Mouse (Mus musculus): ENCODE measurements around the gene Tcp11.

Gene Tcp11

DNA sequence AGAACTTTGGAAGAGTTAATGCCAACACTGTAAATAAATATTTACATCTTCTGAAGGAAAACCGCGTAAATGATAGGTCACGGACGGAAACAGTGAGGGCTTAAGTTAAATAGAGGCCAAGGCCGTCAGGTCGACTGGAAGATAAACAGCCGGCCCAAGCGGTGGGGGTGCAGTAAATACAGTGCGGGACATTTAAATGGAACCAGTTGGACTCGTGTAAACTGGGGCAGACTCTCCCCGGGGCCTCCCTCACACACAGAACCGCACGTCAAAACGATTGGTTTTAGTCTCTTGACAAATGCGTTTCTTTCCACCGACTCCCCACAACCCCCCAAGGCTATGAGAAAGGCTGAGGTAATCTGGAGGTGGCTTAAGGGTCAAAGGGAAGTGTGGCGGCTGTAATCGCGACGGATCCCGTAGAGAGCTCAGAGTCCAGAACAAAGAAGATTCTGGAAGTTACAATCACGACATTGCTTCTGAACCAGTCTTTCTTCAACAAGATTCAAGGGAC is 4.0 kb upstream of the Tcp11 start:
- no peak for DNase-seq (ENCODE audit: low spot score)

DNA sequence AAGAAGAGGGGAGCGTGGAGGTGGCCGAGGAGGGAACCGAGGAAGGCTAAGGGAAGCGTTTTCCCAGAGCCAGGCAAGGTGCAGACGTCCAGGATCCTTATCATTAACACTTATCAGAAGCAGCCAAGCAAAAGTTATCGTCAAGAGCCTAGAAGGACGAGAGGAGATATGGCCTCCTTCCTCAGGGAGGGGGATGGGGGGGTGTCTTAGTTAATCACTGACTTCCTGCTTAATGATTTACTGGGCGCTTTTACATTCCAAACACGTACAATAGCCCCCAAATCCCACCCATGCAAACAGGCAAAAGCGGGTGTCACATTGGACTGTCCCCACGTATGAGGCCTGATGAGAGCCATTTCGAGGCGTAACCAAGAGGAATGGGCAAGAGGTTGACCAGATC is 2.4 kb upstream of the Tcp11 start:
- no peak for DNase-seq (ENCODE audit: low spot score)

DNA sequence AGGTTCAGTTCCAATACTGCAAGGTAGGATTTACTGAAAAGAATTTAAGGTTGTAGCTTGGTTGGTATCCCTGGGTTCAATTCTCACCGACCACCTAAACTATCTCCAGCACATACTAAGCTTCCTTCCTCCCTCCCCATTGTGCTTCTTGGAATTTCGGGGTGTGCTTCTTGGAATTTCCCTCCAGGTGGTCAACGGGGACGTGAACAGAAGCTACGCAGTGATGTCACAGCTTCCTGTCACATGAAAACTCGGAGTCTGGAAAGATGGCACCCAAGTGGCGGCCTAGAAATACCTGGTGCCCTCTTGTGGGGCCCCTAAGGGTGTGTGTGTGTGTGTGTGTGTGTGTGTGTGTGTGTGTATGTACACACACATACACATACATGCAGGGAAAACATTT is 1.4 kb upstream of the Tcp11 start:
- no peak for DNase-seq (ENCODE audit: low spot score)

DNA sequence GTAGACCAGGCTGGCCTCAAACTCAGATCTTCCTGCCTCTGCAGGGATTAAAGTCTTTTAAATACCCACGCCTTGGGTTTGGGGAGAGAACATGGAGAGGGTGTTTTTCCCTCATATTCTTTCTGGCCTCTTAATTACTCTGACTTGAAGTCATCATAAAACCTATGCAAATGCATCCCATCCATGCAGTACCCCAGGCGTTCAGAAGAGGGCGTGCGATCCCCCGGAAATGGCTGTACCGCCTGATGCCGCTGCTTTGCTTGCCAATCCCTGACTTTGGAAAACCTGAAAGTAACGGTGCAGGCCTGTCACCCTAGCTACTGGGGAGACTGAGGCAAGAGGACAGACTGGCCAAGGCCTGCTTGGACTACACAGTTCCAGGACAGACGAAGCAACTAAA is 946 bp upstream of the Tcp11 start:
- DNase-seq (ENCODE audit: low spot score), result no peak

DNA sequence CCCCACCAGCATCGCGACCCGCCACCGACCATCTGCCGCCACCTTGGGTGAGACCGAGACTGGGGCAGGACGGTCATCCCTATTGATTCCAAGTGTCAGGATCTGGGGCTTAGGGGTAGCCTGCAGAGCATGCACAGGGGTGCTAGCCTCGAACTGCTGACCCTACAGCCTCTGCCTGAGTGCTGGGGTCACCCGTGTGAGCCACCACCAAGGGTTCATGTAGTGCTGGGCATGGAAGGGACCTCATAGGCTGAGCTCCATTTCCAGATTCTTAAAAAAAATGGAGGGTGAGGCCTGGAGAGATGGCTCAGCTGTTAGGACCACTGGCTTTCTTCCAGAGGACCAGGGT is 352 bp upstream of the Tcp11 start:
- no peak for DNase-seq (ENCODE audit: low spot score)

DNA sequence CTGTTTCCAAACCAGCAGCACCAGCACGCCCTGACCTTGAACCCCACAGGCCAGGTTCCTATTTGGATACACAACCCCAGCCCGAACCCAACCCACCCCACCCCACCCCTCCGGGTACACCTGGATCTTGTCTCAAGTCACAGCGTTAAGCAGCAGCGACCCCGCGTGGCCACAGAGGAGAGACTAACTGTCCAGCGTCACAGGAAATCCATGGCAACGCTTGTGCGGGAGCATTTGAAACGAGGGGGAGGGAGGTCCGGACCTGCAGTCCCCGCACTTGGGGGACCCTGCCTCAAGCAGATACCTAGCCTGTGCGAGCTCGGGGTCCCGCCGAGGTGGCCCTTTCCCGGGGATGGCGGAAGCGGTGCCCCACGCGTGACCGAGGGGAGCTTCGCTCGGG is 821 bp downstream of the Tcp11 start:
- peak; percentile 98 for DNase-seq (ENCODE audit: low spot score)

DNA sequence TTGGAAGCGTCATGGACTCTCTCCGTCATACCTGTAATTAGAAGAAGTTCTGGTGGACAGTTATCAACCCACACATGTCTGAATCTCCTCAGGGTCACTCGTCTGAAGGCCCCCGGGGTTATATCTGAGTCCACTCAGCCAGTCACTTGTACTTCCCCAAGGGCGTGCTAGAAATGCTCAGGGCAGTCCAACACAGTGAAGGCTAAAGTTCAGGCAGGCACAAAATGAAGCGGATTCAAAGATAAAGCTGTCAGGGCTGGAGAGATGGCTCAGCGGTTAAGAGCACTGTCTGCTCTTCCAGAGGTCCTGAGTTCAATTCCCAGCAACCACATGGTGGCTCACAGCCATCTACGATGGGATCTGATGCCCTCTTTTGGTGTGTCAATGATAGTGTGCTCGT is 2.4 kb downstream of the Tcp11 start:
- no peak for DNase-seq (ENCODE audit: low spot score)

DNA sequence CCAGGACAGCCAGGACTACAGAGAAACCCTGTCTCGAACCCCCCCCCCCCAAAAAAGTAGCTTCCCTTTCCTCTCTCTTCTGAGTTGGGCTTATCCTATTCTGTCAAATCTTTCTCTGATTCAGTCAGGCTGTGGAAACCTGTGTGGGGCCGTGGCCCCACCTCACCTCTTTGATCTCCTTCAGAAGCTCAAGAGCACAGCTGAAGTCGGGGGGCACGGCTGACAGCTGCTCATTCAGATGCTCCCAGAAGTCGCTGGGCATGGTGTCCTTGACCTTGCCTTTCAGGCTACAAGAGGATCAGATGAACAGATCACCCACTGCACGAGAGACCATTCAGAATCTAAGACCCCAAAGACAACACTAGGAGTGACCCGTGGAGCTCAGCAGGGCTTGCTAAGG is 6.0 kb downstream of the Tcp11 start:
- DNase-seq (ENCODE audit: low spot score), result no peak

DNA sequence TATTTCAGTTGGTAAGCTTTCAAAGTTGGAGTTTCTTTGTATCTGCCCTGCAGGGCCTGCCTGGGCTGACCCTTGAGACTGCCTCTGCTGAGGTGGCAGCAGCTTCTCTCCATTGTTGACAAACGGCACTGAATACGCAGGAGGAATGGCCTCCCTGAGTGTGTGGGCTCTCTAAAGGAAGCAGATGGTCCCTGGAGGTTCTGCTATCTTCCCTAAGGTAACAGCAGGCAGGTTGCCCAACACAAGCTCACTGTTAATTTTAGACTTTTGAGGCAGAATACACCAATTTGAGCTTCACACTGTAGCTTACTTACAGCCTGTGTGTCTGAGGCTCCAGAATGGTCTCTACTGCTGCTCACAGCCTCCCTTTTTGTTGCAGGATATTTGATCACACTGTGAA is 7.7 kb downstream of the Tcp11 start:
- no peak for DNase-seq (ENCODE audit: low spot score)

DNA sequence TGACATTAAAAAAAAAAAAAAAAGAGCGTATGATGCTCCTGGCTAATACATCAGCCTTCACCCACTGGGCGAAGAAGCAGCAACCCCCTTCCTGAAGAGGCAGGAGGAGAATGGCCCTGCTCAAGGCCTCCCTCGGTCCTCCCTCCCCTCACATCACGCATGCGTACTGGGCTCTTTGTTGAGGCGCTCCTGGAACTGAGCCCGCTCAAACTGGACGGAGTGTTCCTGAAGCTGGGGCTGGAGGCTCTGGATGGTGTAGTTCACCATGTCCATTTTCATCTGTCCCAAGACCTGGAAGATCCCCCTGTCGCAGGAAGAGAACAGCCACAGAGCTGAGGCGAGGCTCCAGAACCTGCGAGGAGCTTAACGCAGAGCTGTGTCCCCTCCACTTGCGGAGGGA is 10.2 kb downstream of the Tcp11 start:
- no peak for DNase-seq (ENCODE audit: low spot score)

DNA sequence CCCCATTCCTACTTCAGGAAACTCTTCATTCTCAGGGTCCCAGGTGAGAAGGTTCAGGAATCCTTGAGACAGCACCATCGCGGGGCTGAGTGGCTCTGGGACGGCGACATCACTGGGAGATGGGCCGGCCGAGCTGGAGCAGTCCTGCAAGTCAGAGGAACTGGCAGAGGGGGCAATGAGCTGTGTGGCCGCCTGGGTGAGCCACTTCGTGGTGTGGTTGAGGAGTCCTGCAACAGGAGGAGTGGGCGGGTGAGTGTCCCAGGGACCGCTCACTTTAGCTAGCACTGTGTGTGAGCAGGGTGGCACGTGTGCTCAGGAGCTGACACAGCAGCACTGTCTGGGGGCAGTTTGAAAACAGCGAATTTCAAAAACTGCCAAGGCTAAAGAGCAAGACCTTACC is 11.0 kb downstream of the Tcp11 start:
- DNase-seq (ENCODE audit: low spot score), result no peak

DNA sequence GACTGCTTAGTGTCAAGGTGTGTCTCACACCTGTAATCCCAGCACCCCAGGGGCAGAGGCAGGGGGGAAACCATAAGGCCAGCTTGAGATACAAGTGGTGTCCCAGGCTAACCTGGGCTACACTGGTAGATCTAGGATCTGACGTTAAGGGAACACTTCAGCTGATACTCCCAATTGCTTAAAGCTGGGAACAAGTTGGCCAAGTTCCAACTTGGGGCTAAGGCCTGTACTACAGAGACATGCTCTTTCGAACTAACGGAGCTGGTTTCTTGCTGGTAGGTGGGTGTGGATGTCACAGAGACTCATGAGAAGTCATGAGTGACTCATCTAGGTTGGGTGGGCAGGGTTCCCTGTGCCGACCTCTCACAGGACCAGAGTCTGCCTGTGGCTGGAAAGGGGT is 13.1 kb downstream of the Tcp11 start:
- no peak for DNase-seq (ENCODE audit: low spot score)

DNA sequence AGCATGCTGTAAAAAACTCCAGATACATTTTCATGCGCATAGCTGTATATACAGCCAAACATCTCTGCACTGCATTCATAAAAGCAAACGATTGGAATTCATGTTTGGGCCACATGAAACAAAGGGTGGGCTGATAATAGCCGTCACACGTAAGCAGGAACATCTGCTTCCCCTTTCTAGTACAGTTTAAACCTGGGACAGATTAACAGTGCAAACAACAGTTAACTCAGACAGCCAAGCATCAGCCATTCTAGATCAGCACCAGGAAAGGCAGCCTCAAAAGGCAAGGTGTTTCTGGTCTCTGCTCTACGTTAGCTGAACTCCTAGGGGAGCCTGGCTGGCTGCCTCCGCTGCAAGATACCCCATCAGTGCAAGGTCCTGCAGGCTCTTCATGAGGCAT is 17.3 kb downstream of the Tcp11 start:
- DNase-seq (ENCODE audit: low spot score), result no peak

DNA sequence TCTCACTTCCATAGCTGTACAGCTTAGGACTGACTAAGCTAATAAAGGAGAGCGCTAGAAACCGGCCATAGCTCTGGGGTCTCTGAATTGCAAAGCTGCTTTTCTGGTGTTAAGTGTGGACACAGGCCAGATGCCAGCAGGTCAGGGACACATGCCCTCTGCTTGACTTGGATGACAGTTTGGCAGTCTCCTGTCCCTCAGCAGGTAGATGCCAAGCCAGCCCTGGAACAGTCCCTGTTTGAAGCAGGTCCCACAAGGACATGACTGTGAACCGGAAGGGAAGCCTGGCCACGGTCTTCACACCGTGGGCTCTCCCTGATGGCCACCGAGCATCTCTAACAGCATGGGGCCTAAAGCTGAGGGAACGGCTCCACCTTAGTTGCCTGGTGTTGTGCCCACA is 17.7 kb downstream of the Tcp11 start:
- DNase-seq (ENCODE audit: low spot score), result no peak

DNA sequence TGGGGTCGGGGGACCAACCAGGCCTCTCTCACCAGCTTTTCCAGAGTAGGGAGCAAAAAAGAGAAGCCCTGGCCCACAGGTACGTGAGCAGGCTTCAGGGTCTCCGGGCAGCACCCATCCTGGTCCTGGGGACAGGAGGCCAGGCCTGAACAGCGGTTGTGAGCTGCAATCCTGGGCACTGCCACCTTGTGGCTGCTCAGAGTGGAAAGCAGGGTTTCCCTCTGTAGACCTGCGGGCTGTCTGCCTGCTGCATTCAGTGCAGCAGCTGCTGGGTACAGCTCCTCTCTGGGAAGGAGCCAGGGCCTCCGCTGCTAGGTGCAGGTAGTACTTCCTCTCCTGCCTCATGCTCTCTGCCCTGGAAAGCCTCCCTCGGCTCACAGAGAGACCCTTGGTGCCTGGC is 19.0 kb downstream of the Tcp11 start:
- DNase-seq (ENCODE audit: low spot score), result peak; percentile 66

DNA sequence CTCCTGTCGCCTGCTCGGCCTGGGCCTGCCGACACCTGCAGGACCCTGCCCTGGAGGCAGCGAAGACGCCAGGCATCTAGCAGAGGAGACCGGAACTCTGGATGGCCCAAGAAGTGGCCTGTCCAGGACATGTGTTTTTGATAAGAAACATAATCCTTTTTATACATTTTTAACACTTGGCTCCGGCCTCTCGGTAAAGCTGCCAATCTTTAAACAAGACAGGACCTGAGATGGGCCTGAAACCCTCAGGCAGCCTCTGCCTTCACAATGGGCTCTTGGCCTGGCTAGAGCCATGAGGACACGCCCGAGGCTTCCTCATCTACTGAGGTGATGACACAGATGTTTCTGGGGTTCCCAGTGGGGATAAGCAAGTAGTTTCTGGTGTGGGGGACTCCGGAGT is 19.8 kb downstream of the Tcp11 start:
- no peak for DNase-seq (ENCODE audit: low spot score)

DNA sequence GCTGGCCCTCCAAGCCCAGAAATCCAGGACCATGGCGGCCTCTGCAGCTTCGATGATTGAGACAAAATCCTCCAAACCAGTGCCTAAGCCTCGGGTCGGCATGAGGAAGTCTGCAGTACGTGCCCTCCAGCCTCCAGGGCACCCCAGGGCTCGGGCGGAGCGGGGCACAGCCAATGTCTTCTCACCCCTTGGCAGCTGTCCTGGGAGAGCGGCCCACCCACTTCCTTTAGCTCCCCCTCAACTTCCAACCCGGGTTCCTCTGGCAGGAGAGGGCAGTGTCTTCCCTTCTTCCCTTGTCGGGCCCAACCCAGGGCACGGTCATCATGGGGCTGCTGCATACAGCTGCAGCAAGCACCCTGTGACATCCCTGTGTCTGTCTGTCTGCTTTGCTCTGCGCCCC is 22.1 kb downstream of the Tcp11 start:
- no peak for DNase-seq (ENCODE audit: low spot score)

DNA sequence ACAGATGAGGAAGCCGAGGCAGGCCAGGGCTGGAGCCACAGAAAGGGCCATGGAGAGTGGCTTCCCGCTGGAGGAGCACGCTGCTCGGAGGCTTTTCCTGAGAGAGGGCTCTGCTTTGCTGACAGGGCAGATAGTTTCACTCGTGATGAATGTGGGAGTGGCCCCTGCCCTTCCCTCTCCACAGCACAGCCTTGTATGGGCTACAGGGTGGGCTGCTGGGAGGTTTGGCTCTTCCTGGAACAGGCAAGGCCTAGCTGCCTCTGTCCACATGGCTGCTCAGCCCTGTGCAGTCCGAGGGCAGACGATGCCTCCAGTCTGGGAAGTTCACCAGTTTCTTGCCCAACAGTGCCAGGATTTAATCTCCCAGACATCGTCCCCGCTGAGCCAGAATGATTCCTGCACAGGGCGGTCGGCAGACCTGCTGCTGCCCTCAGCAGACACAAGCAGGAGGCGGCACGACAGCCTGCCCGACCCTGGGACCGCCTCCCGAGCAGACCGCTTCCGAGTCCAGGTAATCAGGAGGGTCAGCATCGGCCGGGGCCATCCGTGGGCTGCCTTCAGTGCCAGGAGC is 28.1 kb downstream of the Tcp11 start:
- DNase-seq (ENCODE audit: low spot score), result no peak

DNA sequence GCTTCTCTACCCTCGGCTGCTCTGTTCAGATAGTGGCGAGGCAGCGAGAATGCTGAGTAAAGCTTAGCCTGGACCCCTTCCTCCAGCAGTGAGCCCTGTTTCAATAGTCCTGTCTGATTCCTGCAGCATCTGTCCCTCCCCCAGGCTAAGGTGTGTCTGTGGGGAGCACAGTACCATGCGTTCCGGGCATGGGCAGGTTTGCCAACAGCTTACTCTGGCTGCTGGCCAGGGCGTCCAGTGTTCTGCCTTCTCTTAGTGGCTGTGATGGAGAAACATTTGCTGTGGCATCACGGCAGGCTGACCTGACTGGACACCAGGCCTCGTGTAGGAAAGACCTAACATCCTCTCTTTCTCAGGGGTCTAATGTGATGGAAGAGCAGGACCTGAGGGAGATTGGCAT is 30.2 kb downstream of the Tcp11 start:
- no peak for DNase-seq (ENCODE audit: low spot score)

DNA sequence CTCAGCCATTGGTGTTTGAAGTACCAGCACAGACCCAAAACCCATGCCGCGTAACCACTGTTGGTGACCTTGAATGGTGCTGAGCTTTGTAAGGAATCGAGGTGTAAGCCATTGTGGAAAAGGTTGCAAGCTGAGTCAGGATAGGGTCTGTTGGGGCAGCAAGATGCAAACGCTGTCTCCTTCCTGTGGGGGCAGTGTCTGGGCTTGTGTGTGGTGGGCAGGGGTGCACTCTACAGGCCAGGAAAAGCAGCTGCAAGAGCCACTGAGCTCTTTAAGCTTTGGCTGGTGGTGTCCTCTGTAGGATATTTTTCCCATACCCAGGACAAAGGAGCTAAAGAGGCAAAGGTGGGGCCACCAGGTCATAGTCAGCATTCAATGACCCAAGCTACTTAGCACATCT is 32.0 kb downstream of the Tcp11 start:
- DNase-seq (ENCODE audit: low spot score), result peak; percentile 79

DNA sequence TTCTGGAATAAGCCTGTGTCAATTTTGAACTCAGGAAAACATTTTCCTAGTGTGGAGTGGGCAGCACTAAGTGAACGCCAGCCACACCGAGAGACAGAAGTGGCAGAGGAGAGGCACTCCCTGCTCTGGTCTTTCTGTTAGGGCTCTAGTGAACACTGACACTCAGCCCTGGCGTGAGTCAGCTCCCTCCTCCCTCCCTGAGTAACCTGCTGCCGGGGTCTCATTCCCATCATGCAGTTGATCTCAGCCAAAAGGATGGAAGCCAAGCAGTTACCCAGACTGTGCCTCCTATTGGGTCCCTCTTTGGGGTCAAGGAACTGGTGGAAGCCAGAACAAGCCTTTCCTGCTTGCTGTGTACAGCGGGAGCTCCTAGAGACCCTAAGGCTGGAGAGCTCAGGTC is 32.9 kb downstream of the Tcp11 start:
- no peak for DNase-seq (ENCODE audit: low spot score)

DNA sequence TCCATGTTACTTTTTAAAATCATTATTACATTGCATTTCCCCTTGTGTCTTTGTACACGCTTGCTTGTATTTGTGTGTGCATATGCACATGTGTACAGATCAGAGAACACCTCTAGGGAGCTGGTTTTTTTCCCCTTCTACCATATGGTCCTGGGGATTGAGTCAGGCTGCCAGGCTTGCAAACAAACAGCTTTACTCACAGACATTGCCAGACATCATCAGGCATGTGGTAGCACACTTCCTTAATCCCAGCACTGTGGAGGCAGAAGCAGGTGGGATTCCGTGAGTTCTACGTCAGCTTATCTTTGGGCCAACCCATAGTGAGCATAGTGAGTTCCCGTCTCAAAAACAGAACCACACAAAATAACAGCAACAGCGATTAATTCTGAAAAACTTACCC is 33.4 kb downstream of the Tcp11 start:
- no peak for DNase-seq (ENCODE audit: low spot score)

DNA sequence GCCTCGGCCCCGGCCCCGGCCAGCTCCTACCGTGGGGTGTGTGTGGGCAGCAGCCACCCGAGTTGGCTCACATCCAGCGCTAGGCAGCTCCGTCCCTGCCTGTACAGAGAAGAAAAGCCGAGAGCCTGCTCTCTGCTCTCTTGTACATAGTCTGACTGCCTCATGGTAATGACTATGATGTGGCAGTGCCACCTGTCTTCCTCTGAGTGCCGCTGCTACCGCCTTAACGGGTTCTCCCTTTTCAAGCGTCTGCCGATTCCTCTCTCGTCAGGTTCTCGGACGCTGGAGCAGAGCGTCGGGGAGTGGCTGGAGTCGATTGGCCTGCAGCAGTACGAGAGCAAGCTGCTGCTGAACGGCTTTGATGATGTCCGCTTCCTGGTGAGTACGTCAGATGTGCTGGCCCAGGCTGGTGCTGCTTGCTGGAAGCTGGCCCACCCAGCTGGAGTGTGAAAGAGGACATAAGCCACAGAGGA is 38.1 kb downstream of the Tcp11 start:
- DNase-seq (ENCODE audit: low spot score), result no peak

DNA sequence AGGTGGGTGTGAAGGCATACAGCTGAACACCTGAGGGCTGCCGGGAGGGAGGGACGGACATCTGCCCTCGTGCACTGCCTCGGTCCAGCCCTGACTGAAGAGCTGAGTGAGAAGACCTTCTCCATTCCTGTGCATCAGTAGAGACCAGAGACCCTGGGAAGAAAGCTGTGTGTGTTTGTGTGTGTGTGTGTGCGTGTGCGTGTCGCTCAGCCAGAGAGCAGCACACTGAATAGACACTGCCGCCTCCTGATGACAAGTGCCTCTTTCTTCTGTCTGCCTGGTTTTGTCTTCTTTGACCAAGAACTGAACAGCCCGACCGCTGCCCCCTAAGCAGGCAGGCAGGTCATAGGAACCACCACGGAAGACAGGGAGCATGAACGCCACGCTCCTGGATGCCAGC is 39.1 kb downstream of the Tcp11 start:
- DNase-seq (ENCODE audit: low spot score), result peak; percentile 44

DNA sequence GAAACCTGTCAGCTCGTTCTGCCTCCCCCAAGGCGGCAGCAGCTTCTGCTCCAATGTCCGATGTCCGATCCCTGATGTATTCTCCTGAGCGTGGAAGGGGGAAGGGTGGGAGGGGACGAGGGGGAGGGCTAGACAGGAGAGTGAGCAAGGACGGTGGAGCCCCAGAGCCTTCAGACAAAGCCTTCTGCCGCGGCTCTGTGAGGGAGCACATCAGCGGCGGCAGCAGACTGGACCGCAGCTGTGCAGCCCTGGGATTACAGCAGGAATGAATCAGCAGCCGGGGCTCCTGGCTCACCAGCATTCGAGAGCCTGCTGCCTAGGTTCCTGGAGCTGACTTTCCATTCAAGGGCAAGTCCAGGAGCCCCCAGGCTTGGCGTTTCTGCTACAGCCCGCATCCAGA is 39.8 kb downstream of the Tcp11 start:
- peak; percentile 70 for DNase-seq (ENCODE audit: low spot score)
